Comparison of ENCODE assay signal across 13 mouse cellular contexts in genomic region chr7:19753587-19753986, GRCm38 (mm10). TPM values are rescaled to one million over a fixed set of nuclear protein-coding genes. Genes with fewer than 3 reads are reported as not detected.
DNase-seq lines count a peak whose midpoint lies in the region; ATAC-seq and TF ChIP-seq lines count a peak whose summit lies in the region.
"Had no signal": no experiment of that assay in that cellular context is flagged by ENCODE, and none has a peak within 500 bp of the region (broad histone marks: within the 10 kb centered on the region; RNA-seq: fewer than 3 reads in every experiment).

No protein-coding gene starts in this region.

- H3K4me1 ChIP-seq in E14TG2a.4 (replicated peaks; ENCODE audit: low read depth, low read length): peaks cover 75% of the 10 kb centered on the region
- H3K4me1 ChIP-seq in heart, embryonic 15.5 days (replicated peaks): peaks cover 51% of the 10 kb centered on the region
- H3K4me1 ChIP-seq in lung, adult 2 months (ENCODE audit: control insufficient read depth, insufficient read depth, low read length): peaks cover 32% of the 10 kb centered on the region

- intact Hi-C loops in gastrocnemius, adult 2 months (cut with DNase I): loop anchor here (2.0 to 5.0 kb wide), 2 partner anchors 29 to 89 kb away; no protein-coding TSS in a partner anchor

- H3K27ac ChIP-seq in gastrocnemius, adult 2 months: peak overlapping the region; percentile 93
- peak overlapping the region; percentile 95 for H3K27ac ChIP-seq in heart, embryonic 15.5 days
- H3K27ac ChIP-seq: midbrain, embryonic 12.5 days had no signal

- peaks cover 3% of the 10 kb centered on the region; the same call in 1 of the 2 replicates for H3K9me3 ChIP-seq in E14TG2a.4 (ENCODE audit: low read length)
- no peaks in the 10 kb centered on the region for H3K9me3 ChIP-seq in heart, embryonic 15.5 days (replicated peaks)
- H3K9me3 ChIP-seq: midbrain, embryonic 12.5 days had no signal

- no peak overlapping the region for H3K4me3 ChIP-seq in gastrocnemius, adult 2 months
- peak overlapping the region; percentile 32; the same call in 1 of the 2 replicates for H3K4me3 ChIP-seq in E14TG2a.4 (replicated peaks; ENCODE audit: low read length)
- H3K4me3 ChIP-seq in heart, embryonic 15.5 days: no peak overlapping the region
- no peak overlapping the region for H3K4me3 ChIP-seq in lung, adult 2 months (replicated peaks; ENCODE audit: extremely low read depth, low read depth, low read length)
- H3K4me3 ChIP-seq: midbrain, embryonic 12.5 days had no signal

- no peak overlapping the region for H3K9ac ChIP-seq in heart, embryonic 15.5 days
- H3K9ac ChIP-seq: midbrain, embryonic 12.5 days had no signal

- TF ChIP-seq POLR2A in lung, adult 2 months (IDR thresholded peaks at IDR 0.05; ENCODE audit: borderline replicate concordance, extremely low read depth, low read depth, low read length): peak; percentile 28; the same call in 1 of the 2 replicates

- no peak overlapping the region for H3K4me2 ChIP-seq in heart, embryonic 15.5 days
- H3K4me2 ChIP-seq: midbrain, embryonic 12.5 days had no signal

- peaks cover 28% of the 10 kb centered on the region for H3K36me3 ChIP-seq in E14TG2a.4 (ENCODE audit: insufficient read depth, low read length)
- H3K36me3 ChIP-seq in heart, embryonic 15.5 days: peaks cover 10% of the 10 kb centered on the region
- H3K36me3 ChIP-seq: midbrain, embryonic 12.5 days had no signal

- ATAC-seq in heart, embryonic 15.5 days (replicated peaks; ENCODE audit: insufficient number of reproducible peaks, insufficient read depth, low FRiP score, low read depth): no peak

- peak; percentile 60 for DNase-seq in gastrocnemius, adult 2 months
- DNase-seq in gastrocnemius, adult 18-20 months (ENCODE audit: low spot score): no peak
- DNase-seq in lung, adult 2 months: peak; percentile 76
- no peak for DNase-seq in spleen, adult 18-20 months
- DNase-seq in layer of hippocampus, adult 9-10 months (ENCODE audit: low spot score): no peak
- DNase-seq in adrenal gland, adult 8-10 months: no peak
- DNase-seq: B cell, adult 2 months; cerebellum, adult 11 months had no signal

- no peaks in the 10 kb centered on the region for H3K27me3 ChIP-seq in E14TG2a.4 (ENCODE audit: insufficient read depth, low read length)
- H3K27me3 ChIP-seq in heart, embryonic 15.5 days: no peaks in the 10 kb centered on the region
- H3K27me3 ChIP-seq: midbrain, embryonic 12.5 days had no signal

- no peak for TF ChIP-seq CTCF in gastrocnemius, adult 2 months (IDR thresholded peaks at IDR 0.05)
- no peak for TF ChIP-seq CTCF in E14TG2a.4 (conservative IDR thresholded peaks at IDR 0.05; ENCODE audit: low read length)
- TF ChIP-seq CTCF in lung, adult 2 months (IDR thresholded peaks at IDR 0.05; ENCODE audit: insufficient read depth, low read length): 0 out of 2 replicates have a peak, but pooled peaks have one; percentile 5

- WGBS in heart, embryonic 15.5 days: 48% methylated on average over 7 of the region's 7 CpGs
- 13% methylated on average over 7 of the region's 7 CpGs for WGBS in lung, adult 2 months

RNA-seq across cellular contexts. Expression of gene Nectin2, which starts 3.3 kb away (rescaled TPM):
- 1 to 10 TPM; 1.4 to 1.5 TPM for total RNA-seq in gastrocnemius, adult 2 months (2021)
- 1 to 10 TPM in 1 of 2 experiments, under 1 TPM in 1; 0.64 to 2.0 TPM for total RNA-seq in gastrocnemius, adult 18-20 months (2021)
- polyA plus RNA-seq in heart, embryonic 15.5 days (2015; fragmentation: Nextera tagmentation; extraction: Ambion mirVana): 66.5 and 81.4 TPM in 2 replicates
- 70.9 and 74.7 TPM in 2 replicates for polyA plus RNA-seq in lung, adult 2 months (2012; rRNA removed)
- 100 to 1,000 TPM in 1 of 4 experiments, 10 to 100 TPM in 3; 72.1 to 116 (median 88.9) TPM for total RNA-seq in adrenal gland, adult 8-10 months (2022)

RNA-seq across cellular contexts. Expression of gene Bcam, which starts 17.2 kb away (rescaled TPM):
- 10 to 100 TPM; 21.9 to 26.7 TPM for total RNA-seq in gastrocnemius, adult 2 months (2021)
- total RNA-seq in gastrocnemius, adult 18-20 months (2021): 10 to 100 TPM; 17.4 to 28.5 TPM
- 358 and 380 TPM in 2 replicates for polyA plus RNA-seq in heart, embryonic 15.5 days (2015; fragmentation: Nextera tagmentation; extraction: Ambion mirVana)
- 769 and 829 TPM in 2 replicates for polyA plus RNA-seq in lung, adult 2 months (2012; rRNA removed)
- 10 to 100 TPM; 50.3 to 63.5 (median 55.3) TPM for total RNA-seq in adrenal gland, adult 8-10 months (2022)
- total RNA-seq: neutrophil, adult 5-6 weeks had no signal

RNA-seq across cellular contexts. Expression of gene Tomm40, which starts 38.3 kb away (rescaled TPM):
- 10 to 100 TPM; 41.0 to 52.4 TPM for total RNA-seq in gastrocnemius, adult 2 months (2021)
- 10 to 100 TPM; 40.8 to 44.0 TPM for total RNA-seq in gastrocnemius, adult 18-20 months (2021)
- polyA plus RNA-seq in heart, embryonic 15.5 days (2015; fragmentation: Nextera tagmentation; extraction: Ambion mirVana): 142 and 164 TPM in 2 replicates
- 46.0 and 51.3 TPM in 2 replicates for polyA plus RNA-seq in lung, adult 2 months (2012; rRNA removed)
- 100 to 1,000 TPM; 119 to 134 (median 125) TPM for total RNA-seq in adrenal gland, adult 8-10 months (2022)

RNA-seq across cellular contexts. Expression of gene Cblc, which starts 43.0 kb away (rescaled TPM):
- total RNA-seq in gastrocnemius, adult 2 months (2021): not detected
- not detected for total RNA-seq in gastrocnemius, adult 18-20 months (2021)
- polyA plus RNA-seq in heart, embryonic 15.5 days (2015; fragmentation: Nextera tagmentation; extraction: Ambion mirVana): 0.47 and 2.5 TPM in 2 replicates
- 16.1 and 21.9 TPM in 2 replicates for polyA plus RNA-seq in lung, adult 2 months (2012; rRNA removed)
- under 1 TPM in 1 of 4 experiments, not detected in 3; 0.43 TPM for total RNA-seq in adrenal gland, adult 8-10 months (2022)
- total RNA-seq: layer of hippocampus, adult 18-20 months had no signal

RNA-seq across cellular contexts. Expression of gene Apoe, which starts 54.6 kb away (rescaled TPM):
- 10 to 100 TPM; 38.0 to 61.8 TPM for total RNA-seq in gastrocnemius, adult 2 months (2021)
- total RNA-seq in gastrocnemius, adult 18-20 months (2021): 10 to 100 TPM; 59.5 to 87.1 TPM
- polyA plus RNA-seq in heart, embryonic 15.5 days (2015; fragmentation: Nextera tagmentation; extraction: Ambion mirVana): 596 and 739 TPM in 2 replicates
- polyA plus RNA-seq in lung, adult 2 months (2012; rRNA removed): 815 and 1,134 TPM in 2 replicates
- 1,000 to 10,000 TPM in 3 of 4 experiments, 100 to 1,000 TPM in 1; 996 to 1,300 (median 1,120) TPM for total RNA-seq in adrenal gland, adult 8-10 months (2022)

Comparison
In these comparisons a context has a peak if more than half of its experiments do, and no peak if none do; other contexts are left out.
1. DNase-seq: peak in gastrocnemius, adult 2 months (single experiment) and lung, adult 2 months (single experiment); none in gastrocnemius, adult 18-20 months (single experiment), spleen, adult 18-20 months (0 of 2), layer of hippocampus, adult 9-10 months (single experiment) and adrenal gland, adult 8-10 months (single experiment).
2. RNA of gene Nectin2, which starts 3.3 kb away (total RNA-seq): 72.1 to 116 TPM in adrenal gland, adult 8-10 months; 0.64 to 2.0 TPM in gastrocnemius, adult 18-20 months and 1.4 to 1.5 TPM in gastrocnemius, adult 2 months; every median in the first group is over 10 times any median in the second.